Mouse (Mus musculus) neutrophil, adult 5-6 weeks (primary cell): ENCODE data around the gene Wfdc1. TPM values are rescaled to one million over a fixed set of nuclear protein-coding genes. Genes with fewer than 3 reads are reported as not detected.

ENCODE experiments used
- ATAC-seq: fragments of 151-379, 151-347 bp; 2 replicates; pipeline ENCODE4 v1.8.0; 2017; ENCODE audit warnings: mild to moderate bottlenecking, moderate TSS enrichment; ENCODE audit not compliant: insufficient number of reproducible peaks, poor library complexity, low FRiP score, severe bottlenecking; ENCODE audit errors: extremely low read depth
- total RNA-seq: library from RNA; stranded (forward); fragments of 200-1000 nt; gene quantifications from 2 replicates; pipeline ENCODE4 v1.2.3, GENCODE M21; 2017

Gene Wfdc1
- total RNA-seq, 1 experiment from 2014 or later: not detected

DNA sequence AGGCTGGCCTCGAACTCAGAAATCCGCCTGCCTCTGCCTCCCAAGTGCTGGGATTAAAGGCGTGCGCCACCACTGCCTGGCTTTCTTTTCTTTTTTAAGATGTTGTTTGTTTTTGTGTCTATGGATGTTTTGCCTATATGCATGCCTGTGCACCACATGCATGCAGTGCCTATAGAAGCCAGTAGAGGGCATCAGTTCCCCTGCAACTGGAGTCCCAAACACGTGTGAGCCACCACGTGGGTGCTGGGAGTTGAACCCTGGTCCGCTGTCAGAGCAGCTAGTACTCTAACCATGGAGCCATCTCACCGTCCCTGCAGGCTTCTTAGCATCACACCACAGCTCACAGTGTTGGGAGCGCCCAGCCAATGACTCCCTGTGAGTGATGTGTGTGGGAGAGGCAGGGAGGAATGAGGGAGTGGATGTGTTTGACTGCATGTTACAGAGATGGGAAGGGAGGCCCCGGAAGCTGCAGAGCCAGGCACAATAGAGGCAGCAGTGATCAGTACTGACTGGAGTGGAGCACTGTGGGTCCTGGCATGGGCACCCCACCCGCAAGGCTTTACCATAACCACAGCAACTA, 7.9 kb downstream of the Wfdc1 start:
- ATAC-seq: no peak

DNA sequence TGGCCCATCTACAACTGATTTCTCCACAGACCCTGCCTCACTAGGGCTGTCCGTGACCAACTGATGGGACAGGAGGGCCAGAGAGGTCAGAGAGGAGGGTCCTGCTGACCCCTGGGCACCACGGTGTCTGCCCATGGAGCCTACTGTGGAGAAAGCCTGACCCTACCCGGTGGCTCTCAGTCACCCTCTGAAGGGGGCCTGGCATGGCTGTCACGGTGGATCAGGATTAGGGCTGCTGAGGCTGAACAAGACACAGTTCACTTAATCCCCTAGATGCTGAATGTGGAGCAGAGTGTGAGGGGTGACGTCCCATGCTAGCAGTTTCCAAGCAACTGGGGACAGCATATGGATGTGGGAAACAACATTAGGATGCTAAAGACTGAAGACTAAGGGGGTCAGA, 9.3 kb downstream of the Wfdc1 start:
- ATAC-seq: no peak

DNA sequence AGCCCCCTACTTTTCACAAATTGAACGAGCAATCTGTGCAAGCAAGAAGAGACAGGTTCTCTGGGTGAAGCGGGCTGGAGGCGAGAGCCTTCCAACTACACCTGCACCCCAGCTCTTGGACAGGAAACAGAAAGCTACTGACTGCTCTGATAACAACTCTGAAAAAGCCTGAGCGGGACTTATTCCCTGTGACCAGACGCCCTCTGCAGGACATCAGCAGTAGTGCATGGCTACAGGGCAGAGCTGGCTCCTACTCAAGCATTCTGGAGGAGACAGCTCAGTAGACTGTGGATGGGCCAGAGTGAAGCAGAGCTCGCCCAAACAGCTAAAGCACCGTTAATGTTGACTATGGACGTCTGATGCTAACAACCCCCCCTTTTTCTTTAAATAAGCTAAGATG, 10.2 kb downstream of the Wfdc1 start:
- peak; percentile 64 for ATAC-seq

DNA sequence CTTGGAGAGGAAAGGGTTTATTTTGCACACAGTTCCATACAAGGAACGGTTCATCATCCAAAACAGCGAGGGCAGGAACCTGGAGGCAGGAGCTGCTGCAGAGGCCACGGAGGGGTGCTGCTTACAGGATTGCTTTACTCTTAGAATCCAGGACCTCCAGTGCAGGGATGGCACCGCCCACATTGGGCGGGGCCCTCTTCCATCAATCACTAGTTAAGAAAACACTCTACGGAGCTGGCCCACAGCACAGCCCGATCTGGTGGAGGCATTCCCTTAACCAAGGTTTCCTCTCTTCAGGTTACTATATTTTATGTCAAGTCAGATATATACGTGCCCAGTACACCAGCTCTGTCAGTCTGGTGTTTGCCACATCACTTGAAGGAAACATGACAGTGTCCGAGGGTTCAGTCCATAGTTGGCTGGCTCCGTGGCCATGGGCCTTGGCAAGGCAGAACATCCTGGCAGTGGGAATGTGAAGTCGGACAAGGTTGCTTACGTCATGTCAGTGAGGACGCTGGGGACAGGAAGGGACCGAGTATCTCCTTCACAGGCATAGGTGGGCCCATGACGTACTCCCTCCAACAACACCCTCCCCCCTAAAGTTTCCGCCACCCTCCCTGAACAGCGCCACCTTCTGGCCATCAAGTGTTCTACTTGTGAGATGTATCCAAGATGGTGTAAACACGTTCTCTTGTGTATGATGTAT, 12.1 kb downstream of the Wfdc1 start:
- ATAC-seq: no peak

DNA sequence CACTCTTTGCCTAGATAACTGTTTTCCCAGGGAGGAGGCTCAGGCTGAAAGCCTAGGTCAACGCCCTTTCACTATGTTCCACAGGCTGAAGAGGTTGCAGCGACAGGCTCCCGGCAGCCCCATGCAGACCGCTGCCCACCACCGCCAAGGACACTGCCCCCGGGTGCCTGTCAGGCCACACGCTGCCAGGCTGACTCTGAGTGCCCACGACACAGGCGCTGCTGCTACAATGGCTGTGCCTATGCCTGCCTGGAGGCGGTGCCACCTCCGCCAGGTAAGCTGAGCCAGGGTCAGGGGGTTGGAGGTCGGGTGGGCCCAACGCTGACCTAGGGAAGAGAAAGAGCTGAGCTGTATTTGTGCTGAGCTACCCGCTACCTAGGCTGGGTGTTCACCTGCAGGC, 13.0 kb downstream of the Wfdc1 start:
- no peak for ATAC-seq

DNA sequence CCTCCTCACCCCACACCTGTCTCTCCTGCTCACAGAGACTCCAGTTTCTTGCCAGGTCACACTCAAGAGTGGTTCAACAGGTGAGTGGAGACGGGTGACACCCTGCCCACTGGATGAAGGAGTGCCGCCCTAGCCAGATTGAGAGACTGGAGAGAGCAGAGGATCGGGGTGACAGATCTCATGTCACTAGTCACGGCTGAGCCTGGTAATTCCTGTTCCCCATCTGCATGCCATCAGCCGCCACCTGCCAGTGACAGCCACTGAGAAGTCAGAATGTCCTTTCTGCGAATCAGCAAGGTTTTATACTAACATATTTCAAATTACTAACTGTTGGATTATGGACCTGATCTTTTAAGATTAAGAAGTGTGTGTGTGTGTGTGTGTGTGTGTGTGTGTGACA, 24.4 kb downstream of the Wfdc1 start:
- no peak for ATAC-seq

DNA sequence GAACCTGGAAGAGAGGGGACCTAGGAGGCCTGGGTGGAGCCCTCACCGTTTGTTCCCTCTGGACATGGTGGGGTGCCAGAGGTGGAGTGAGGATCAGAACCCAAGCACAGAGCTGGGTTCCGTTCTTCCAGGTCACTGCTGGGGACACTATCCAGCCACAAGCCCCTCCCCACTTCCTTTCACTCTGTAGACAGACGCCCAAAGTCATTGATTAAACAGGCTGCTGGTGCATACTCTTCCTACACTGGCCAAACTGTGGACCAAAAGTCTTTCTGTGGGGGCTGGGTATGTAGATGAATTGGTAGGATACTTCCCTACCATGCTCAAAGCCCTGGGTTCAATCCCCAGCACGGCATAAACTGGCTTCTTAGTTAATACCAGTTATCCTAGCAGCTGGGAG, 25.8 kb downstream of the Wfdc1 start:
- ATAC-seq: no peak

DNA sequence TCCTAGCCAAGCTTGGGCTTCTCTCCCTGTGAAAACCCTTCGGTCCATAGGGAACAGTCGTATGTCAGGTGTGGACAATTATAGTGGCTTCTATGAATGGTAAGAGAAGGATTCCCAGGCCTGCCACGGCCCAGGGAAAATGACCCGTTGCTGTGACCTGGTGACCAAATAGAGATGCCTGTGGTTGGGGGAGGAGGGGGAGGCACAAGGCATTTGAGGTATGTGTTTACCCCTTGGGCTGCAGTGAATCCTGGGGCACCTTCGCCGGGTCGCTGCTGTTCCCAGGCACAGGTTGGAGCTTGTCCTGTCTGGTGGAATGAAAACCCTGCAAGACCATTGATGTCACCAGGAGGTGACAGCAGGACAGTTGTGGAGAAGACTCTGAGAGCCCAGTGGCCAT, 28.5 kb downstream of the Wfdc1 start:
- ATAC-seq: no peak

DNA sequence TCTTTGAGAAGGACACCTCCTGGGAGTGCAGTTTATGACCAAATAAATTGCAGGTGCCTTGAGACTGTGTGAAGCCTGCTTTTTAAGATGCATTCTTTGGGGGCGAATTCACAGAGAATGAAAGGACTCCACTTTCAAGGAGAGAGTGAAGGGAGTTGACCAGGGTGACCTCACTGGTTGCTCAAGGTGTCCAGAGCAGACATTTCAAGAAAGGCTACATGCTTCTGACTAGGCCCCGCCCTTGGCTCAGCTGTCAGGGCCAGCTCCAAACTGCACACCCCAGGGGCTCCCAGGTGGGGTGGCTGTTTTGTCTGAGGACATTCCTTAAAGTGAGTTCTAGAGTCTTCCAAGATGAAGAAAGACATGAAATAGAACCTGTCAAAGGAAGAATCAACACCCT, 31.0 kb downstream of the Wfdc1 start:
- ATAC-seq: no peak

DNA sequence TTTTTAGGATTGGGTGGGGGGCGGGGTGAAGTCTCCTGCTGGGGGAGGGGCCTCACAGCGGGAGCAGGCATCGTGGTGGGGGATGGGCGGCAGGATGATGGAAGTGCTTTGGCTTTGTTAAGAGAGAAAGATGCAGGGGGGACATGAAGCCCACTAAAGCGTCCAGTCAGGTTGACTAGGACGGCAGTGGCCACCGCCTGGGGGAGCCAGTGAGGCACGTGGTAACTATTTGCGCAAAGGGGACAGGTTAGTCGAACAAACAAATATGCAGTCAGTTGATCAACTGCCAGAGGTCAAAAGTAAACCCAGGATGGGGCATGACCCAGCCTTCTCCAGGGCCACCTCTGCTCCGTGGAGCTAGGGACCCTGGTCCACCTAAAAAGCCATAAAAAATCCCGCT, 32.8 kb downstream of the Wfdc1 start:
- peak; percentile 52; the same call in 1 of the 2 replicates for ATAC-seq

DNA sequence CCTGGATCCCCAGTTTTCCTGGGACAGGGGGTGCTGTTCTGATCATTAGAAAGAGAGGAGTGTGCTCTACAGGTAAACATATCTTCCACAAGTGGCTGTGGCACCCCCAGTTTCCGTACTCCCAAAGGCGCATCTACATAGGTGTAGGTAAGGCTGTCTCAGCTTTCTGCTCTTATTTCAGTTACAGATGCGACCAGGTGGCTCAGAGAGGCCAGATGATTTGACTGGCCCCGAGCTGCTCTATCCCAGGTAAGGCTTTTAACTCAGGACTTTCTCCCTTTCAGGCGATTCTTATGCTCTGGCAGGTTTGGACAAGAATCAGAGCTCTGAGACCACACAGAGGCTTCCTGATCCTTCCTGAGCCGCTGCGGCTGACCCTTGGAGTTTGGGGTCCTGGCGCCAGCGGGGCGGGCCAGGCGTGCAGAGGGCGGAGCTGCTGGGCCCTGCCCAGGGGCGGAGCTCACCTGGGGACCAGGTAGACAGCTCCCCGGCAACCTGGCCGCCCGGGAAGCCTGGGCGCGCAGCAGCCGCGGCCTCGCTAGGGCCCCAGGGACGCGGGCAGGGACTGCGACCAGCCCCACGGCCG, 33.5 kb downstream of the Wfdc1 start, which contains the start of gene Atp2c2:
Atp2c2 (plus strand) TSS at position 461 of the 586 bp plus-strand sequence.
- no peak for ATAC-seq

DNA sequence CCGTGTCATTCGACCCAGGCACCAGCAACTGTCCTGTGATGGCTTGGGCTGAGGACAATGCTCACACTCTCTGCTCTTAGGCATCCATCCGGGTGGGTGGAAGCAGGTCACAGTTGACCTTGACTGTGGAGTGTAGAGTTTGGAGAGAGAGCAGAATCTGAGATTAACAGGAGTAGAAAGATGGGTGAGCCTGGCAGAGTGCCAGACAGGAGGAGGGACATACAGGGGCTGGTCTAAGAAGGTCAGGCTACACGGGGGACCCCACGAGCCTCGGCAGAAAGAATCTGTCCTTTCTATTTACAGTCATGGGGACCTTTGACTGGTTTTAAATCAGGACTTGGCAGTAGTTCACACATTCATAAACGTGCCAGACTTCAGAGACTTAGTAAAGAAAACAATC, 36.8 kb downstream of the Wfdc1 start:
- no peak for ATAC-seq

DNA sequence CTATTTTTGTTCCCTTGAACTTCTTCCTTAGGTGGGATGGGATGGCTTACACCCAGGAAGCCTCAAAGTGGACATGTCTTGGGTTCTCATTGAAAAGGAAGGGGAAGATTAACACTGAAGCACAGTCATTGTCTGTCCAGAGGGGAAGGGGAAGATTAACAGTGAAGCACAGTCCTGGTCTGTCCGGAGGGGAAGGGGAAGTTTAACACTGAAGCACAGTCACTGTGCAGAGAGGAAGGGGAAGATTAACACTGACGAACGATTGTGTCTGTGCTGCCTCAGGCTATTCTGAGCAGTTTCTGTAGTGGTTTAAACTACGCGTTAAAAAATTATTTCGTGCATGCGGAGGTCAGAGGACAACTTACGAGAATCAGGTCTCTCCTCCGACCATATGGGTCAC, 41.0 kb downstream of the Wfdc1 start:
- ATAC-seq: peak; percentile 57

DNA sequence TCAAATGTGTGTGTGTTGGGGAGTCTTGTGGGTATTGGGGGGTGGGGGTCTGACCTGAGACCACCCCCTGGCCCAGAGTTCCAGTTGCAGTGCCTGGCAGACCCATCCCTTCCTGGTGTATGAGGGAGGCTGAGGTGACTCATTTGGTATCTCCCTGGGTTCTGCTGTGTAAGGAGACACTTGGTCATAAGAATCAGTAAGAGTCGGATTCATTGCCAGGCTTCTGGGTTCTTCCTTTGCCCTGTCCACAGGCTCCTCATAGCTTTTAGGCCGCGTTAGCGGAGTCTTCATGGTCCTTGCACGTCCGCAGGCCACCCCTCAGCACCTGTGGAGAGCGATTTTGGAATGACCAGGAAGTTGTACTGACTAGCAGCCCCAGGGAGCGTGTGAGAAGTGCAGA, 42.3 kb downstream of the Wfdc1 start:
- ATAC-seq: no peak

DNA sequence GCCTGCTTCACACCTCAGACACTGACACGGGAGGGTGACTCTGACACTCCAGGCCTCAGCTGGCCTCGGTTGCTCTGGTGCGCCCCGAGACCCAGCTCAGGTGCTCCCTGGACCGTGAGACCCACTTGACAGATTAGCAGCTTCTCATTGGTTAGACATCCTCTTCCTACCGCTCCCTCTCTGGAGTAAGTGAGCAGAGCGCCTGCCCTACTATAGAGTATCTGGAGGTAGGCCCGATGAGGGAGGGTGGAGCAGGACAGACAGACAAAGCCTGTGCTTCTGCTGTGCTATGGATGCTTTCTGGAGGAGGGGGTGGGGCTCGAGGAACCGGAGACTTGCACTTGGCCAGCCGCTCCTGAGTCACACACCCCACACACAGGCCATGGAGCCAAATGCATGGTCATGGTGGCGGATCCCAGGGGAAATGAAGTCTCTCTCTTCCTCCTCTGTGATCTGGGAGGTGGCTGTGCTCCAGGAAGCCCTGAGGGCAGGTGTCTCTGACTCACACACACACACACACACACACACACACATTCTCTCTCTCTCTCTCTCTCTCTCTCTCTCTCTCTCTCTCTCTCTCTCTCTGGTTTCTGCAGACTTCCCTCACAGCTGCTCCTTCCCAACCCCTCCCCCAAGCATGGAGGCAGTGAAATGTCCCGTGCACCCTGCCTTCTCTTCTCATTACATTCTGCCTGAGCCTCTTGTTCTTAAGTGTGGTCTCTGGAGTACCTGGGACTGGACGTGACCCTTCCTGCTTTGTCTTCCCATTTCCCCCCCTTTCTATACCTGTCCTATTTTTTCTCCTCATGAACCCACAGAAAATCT, 42.9 kb downstream of the Wfdc1 start:
- no peak for ATAC-seq

DNA sequence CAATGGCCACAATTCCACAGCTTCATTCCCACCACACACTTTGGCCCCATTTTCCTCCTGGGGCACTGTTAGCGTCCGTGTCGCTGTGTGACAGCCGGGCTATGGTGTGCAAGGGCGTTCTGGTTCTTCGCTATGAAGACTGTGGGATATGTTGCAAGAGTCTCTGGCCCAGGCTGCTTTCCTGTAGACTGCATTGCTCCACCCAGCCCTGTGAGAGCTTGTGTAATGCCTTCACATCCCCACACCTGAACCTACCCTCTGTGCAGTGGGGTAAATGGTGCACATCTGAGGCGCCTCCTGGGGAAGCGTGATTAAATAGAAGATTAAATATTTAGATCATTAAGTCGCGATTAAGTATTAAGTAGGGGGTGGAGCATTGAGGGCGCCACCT, 43.5 kb downstream of the Wfdc1 start:
- peak; percentile 55 for ATAC-seq

DNA sequence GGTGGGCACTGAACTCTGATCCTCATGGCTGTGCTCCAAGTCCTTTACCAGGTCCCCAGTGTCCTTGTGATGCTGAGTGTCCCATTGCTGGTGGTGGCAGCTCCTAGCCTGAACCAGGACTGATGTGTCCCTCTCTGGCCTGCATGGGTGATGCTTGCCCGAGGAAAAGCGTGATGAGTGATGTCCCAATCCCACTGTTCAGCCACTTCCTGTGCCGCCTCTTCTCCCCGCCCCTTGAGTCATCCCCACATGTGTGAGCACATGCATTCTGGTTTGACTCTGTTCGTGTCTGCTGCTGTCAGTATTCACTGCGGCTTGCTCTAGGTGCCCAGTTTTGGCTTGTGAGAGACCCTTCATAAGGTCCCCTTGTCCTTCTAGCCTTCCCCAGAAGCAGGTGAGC, 46.1 kb downstream of the Wfdc1 start:
- ATAC-seq: peak; percentile 36; the same call in 1 of the 2 replicates

DNA sequence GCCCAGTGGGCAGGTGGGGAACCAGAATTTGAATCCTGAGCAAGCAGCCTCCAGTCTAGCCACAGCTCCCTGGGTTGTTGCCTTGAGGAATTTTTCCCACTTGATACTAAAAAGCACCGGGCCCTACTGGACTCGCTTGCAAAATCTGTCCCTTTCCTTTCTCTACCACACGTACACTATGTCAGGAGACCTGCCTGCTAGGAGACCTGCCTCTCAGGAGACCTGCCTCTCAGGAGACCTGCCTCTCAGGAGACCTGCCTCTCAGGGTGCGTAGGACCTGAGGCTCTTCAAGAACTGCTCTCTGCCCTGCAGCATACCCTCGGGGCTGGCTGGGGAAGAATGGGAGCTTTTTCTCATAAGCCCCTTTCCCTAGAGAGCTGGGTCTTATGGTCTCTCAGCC, 47.3 kb downstream of the Wfdc1 start:
- ATAC-seq: no peak

DNA sequence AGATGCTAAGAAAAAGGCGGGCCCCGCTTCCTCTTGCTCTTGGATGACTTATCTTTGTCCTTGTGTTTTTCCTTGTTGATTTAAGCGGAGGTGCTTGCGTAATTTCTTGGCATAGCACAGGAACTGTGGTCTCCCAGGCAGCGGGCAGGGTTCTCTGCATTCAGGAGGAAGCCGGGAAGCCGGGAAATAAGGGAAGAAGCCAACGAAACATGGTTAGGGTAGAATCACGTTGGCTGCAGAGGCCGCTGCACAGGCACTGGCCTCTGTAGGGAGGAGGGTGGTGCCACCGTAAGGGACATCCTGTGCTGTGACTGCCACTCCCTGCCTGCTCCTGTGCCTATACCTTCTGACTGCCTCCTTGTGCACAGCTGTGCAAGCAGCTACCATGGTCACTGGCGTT, 49.1 kb downstream of the Wfdc1 start:
- ATAC-seq: no peak
